Mouse (Mus musculus) urinary bladder, adult 18-20 months (tissue): ENCODE results near the gene Elmsan1.

Experiments
- DNase-seq, 2 experiments: peaks; one replicate each; pipeline ENCODE4 v3.0.0; 2022; ENCODE audit warnings: low spot score in 2 of 2, mixed read lengths in 2 of 2

The Elmsan1 gene

DNA sequence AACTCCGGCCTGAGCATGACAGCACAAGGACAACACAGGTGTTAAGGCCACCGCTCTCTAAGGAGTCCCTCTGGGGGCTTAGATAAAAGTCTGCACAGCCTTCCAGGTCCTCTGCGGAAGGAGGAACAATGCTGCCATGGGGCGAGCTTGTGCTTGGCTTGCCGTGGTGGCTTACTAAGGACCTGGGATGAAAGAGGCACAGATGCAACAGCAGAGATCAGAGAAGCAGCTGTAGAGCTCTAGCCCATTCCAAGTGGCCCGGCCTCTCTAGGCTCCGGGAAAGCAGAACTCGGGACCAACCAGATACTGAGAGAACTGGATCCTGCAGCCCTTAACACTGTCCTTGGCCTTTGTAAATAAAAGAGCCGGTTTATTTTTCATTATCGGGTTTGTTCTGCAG, 66.8 kb downstream of the Elmsan1 start:
- no peak for DNase-seq

DNA sequence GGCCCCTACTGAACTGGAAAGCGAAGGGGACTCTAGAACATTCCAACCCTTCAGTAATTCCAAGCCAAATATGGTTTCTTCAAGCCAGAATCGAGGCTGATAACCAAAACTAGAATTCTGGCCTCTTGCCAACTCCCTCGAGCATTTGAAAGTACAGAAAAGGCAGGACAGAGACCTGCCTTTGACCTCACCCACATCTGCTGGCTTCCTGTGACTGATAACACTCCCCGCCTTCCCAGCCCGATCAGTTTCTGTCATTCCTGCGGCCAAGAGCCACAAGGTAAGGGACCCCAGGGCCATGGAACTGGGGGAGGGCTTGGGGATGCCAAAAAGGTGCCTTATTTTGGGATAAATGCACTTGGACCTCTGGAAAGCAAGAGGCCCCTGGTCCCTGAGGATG, 67.7 kb downstream of the Elmsan1 start:
- no peak for DNase-seq

DNA sequence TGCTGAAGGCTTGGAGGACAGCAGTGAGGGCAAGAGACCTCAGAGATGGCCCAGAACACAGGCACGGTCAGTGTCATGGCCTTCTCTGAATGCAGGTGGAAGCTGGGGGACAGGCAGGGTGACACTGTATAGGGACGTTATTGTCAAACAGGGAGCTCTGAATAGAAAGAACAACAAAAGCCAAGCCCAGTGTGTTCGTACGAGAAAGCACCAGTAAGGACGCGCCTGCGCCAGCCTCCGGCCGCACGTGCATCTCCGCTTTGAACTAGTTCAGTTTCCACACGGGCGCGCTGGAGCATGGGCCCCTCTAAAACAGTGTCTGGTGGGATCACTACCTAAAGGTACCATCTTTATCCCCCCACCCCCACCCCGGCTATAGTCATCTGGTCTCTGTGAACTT, 68.7 kb downstream of the Elmsan1 start:
- DNase-seq = no peak

DNA sequence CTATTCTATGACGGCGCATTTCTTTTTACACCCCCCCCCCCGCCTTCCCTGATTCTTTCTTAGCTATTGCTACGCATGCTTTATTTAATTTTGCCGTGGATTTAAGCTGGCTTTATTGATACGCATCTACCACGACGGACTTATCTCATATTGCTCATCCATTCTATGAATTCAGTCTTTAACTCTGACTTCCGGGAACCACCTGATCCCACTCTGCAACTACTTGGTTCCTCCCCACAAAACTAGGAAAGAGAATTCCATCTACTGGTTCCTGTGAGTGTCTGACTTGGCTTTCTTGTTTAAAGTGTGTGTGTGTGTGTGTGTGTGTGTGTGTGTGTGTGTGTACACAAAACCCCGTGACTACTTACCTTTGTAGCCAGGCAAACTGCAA, 70.1 kb downstream of the Elmsan1 start:
- no peak for DNase-seq

DNA sequence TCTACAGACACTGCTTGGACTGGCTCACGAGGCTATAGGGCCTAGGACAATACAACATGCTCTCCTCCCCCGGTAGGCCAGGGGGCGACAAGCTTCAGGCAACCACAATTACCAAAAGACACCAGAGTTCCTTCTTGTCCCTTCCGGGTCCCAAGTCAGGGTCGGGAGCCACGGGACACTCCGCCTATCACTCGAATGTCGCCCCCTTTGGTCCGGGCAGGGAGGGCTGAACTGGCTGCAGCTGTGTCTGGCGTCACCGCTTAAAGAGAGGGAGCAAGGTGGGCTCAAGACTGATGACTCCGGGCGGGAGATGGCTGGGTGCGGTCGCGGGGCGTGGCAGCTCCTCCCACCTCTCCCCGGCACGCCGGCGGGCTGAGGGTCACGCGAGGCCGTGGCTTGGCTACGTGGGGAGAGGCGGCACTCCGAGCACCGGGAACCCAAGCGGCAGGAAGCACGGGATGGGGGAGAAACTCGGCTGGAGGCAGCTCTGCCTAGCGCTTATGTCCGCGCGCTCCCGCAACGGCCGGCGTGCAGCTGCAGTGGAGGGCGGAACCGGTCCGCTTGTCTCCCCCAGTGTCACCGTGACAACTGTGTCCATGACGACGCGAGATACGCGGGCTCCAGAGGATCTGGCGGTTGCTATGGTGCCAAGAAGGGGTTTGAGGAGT, 70.6 kb downstream of the Elmsan1 start, which contains the start of gene Pnma1:
Pnma1 (minus strand) TSS at position 536 of the 668 bp plus-strand sequence.
- DNase-seq = peak; percentile 52 to 53

DNA sequence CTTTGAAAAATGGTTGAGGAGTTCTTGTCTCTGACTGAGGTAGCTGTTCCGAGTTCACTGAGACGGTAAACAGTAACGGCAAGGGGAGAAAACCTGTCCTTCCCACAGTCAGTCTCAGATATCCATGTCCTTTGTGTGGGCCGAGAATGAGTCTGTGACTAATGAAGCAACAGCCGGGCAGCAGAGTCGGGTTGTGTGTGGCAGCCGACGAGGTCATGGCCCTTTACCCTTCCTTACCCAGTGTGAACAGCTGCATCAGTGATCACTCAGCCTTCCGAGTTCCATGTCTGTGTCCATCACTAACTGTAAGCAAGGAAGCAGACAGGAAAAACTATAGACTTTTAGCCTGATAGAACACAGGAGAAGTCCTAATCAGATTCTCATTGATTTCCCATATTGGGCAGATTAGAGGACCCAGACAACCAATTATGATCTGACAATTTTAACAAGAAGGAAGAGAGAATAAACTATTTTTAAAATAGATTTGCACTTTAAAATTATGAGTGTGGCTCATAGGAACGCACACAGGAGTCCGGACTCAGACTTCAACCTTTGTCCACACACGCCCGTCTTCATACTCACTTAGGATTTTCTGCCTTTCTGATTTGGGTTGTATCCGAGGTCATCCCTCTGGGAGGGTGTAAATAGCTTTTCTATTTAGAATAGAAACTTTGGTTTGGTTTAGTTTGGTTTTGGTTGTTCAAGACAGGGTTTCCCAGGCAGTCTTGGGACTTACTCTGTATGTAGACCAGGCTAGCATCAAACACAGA, 76.2 kb downstream of the Elmsan1 start:
- no peak for DNase-seq

DNA sequence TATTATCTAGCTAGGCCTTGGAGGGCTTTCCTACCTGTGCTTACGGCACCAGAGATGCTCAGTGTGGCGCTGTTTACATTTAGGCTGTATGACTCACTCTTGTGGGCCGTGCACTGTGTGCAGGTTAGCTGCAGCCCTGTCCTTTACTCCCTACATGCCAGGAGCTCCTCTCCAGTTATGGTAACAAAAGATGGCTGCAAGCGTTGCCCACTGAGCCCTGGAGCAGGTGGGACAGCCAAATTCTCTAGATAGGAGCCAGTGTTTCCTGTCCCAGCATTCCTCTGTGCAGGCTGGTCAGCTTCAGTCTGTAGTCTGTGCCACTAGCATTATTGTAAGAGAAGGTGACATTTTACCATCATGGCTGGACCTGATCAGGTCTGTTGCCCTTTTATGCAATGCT, 77.4 kb downstream of the Elmsan1 start:
- no peak for DNase-seq

DNA sequence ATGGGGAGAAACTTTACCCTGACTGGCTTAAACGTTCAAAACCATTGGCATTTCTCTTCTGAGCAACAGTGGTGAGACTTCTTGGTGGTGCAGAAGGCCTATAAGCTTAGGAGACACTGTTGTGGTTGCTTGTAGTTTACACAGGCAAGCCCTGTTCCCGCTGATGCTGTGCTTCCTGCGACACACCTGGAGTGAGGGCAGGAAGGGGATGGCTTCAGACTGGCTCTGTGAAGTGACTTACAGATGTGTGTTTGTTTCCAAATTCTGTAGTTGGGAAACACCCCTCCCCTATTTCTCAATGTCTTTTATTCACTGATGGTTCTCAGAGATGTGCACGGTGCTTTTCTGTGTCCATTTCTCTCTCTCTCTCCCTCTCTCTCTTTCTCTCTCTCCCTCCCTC, 78.5 kb downstream of the Elmsan1 start:
- no peak for DNase-seq

DNA sequence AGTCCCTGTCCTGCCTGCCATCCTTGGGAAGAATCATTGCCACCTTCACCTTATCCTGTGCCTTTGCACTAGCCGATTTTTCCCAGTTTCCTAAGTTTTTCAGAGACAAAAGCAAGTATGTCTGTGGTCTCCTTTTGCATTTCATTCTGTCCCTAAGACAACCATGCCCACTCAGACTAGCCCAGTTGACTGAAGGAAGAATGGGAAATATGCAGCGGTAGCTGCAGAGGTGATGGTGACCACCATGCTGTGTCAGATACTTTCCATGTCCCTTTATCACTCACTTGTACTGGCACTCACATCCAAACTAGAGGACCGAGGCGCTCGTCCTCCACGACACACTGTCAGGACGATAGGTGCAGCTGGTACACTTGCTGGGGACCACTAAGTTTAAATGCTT, 81.5 kb downstream of the Elmsan1 start:
- no peak for DNase-seq

DNA sequence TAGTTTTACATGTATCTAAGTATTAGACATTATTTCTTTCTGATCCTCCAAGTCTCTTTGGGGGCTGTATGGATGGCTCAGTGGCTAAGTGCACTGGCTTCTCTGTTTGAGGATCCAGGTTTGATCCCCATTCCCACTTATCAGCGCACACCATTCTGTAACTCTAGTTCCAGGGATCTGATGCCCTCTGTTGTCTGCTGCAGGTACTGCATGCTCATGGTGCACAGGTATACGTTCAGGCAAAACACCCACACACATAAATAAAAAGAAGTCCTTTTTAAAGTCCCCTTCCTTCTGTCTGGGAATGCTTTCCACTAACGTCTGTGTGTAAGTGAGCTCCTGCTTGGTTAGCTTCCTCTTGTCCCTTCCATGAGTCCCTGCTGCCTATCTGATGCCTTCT, 86.4 kb downstream of the Elmsan1 start:
- DNase-seq = no peak

DNA sequence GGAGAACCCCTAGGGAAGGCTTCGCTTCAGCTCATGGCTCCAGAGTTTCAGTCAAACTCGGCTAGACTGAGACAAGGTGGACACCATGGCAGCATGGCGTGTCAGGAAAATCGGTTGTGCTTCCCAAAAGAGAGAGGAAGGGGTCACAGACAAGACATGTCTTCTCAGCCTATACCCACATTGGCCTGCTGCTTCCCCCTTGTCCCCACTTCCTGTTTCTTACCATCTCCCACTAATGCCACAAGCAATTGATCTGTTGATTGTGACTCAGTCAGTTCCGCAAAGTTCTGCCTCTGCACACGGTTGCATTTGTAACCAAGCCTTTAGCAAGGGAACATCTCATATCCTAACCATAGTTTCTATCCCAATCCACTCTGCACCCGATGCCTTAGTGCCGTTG, 88.8 kb downstream of the Elmsan1 start:
- no peak for DNase-seq

DNA sequence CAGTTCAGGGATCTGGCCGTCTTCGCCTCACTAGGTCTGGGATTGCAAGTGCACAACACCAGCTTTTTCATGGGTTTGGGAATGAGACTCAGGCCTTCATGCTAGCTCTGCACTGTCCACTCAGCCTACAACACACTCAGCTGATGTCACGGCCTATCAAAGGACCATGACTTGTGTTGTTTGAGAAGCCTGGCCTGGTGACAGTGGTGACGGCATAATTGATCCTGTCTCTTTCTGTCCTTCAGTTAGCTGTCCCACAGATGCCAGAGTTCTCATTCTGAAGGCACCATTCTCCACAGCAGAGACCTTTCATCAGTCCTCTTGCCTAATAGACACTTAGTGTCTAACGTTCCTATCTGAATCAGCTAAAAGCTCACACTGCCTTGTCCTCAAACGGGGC, 90.1 kb downstream of the Elmsan1 start:
- no peak for DNase-seq

DNA sequence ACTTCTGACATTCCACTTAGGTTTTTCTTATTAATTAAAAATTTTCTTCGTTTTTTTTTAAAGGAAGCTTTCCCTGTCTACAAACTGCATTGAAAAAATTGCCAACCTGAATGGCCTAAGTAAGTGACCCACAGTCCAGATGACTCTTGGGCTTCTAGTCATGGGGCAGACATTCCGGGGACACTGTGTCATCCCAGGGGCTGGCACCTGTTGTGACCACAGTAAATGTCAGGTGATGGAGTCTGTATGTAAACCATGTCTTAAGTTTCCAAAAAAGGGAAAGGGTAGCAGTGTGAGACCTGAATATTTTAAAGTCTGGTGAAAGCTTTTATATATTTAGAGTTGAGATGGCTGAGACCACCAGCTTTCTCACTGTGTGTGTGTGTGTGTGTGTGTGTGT, 91.8 kb downstream of the Elmsan1 start:
- DNase-seq = no peak

DNA sequence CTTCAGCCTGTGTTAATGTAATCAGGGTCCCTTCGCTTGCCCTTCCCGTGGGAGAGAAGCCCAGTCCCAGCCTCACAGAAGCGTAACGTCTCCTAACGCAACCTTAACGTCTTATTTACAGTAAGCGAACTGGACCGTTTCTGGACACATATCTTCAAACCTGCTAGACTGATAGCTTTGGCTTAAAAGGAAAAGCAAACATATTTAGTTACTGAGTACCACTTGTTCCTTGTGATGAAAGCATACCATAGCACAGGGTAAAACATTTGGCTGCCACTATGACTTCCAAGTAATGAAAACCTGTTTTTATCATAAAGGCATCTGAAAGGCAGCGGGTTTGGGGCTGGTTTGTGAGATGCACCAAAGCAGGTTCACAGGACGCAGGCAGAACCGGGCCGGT, 92.8 kb downstream of the Elmsan1 start:
- DNase-seq = no peak

DNA sequence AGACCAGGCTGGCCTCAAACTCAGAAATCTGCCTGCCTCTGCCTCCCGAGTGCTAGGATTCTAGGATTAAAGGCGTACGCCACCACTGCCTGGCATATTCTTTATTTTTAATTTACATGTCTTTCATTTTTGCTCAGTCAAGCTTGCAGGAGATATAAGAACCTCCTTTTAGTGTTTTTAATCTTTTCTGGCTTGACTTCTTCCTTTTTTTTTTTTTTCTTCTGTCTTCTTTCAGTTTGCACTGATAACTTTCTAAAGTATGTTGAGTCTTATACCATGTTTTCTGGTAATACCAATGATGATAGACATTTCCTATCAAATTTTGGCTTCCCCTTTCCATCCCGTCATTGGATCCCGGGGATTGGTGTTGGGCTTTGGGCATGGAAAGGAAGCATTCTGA, 99.1 kb downstream of the Elmsan1 start:
- DNase-seq = no peak

DNA sequence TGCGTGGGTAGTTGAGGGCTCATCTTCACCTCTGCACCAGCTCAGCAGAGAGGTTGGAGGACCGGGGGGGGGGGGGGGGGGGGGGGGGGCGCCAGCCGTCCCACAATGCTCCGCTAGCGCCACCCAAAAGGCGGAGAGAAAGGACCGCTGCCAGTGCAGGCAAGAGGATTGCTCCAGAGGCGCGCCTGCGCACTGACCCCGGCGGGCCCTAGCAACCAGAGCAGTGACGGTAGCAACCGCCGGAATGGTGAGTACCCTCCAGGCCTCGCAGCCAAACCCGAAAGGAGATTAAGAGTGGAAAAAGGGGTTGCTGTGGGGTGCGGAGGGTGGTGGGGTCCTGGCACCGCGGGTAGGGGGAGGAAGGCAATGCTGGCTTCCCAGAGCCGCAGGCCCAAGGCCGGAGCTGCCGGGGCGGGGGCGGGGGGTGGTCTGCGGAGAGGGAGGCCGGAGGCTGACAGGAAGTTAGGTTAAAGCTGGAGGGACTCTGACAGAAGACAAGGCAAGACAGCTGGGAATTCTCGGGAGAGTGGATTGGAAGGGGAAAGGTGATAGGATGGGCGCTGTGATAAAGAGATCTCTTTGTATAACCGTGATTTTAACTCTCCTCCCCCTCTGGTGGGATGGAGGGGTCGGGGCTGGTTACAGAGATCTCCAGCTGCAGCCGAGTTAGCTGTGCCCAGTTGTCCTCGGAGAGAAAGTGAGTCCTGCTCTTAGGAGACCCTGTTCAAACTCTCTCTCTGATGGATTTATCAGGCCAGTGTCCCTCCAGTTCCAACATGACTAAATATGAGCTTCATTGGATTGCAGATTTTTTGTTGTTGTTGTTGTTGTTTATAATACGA, 104.3 kb downstream of the Elmsan1 start, which contains the start of gene Dnal1:
Dnal1 (plus strand) TSS at position 214 of the 842 bp plus-strand sequence.
- peak; percentile 68 to 82 for DNase-seq

DNA sequence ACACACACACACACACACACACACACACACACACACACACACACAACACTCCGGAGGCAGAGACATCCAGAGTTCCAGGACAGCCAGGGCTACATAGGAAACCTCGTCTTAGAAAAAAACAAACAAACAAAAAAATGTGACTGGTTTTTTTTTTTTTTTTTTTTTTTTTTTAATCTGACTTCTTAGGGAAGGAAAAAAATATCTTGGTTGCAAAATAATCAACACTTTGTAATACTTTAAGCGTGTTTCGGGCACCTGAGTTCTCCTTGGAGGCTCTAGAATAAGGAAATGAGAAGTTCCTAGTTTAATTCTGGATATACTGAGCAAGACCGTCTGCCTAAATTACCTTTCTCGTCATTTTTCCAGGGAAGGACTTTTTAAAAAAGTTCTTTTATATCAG, 105.0 kb downstream of the Elmsan1 start:
- no peak for DNase-seq

DNA sequence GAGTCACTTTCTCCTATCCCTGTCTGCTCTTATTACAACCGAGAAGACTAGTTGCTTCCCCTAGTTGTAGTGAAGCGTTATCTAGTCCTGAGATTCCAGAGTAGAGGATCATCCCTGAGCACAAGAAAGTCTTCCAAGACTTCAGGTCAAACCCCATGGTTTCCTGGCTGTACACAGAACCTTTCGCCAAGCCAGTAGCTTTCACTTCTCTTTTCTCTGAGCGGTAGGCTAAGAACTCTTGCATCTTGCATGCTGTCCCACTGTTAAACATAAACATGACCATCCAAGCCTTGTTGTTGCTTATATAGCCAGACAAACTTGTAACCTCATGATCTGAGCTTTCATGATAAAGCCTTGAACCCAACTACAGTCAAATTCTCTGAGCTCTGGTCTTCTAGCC, 107.9 kb downstream of the Elmsan1 start:
- DNase-seq = no peak

DNA sequence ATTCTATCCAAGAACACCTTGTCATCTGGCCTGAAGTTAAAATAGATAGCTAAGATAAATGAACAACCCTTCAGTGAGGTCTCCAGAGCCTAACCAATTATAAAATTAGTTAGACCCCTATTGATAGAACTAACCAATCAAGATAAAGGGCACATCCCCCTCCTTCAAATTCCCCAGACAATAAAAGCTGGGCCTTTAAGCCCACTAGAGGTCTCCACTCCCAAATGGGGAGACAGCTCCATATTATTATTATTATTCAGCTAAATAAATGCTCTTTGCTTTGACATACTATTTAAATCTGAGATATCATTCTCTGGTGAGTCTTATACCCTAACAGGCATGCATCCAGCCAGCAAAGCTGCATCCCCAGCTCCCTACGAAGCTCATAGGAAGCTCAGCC, 108.8 kb downstream of the Elmsan1 start:
- no peak for DNase-seq

DNA sequence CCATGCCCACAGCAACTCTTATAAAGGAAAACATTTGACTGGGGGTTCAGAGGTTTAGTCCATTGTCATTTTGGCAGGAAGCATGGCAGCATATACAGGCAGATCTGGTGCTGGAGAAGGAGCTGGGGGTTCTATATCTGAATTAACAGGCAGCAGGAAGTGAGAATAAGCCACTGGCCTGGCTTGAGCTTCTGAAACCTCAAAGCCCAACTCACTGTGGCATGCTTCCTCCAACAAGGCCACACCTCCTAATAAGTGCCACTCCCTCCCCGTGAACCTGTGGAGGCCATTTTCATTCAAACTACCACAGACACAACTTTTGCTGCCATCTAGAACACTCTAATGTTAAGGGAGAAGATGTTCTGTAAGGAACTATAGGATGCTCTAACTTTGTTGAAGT, 111.0 kb downstream of the Elmsan1 start:
- DNase-seq = no peak

DNA sequence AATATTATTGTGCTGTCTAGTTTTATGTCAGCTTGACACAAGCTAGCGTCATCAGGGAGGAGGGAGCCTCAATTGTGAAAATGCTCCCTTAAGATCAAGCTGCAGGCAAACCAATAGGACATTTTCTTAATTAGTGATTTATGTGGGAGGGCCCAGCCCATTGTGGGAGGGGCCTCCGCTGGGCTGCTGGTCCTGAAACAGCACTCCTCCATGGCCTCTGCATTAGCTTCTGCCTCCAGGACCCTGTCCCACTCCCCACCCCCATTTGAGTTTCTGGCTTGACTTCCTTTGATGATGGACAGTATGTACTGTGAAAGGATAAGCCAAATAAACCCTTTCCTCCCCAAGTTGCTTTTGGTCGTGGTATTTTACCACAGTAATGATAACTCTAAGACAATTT, 111.7 kb downstream of the Elmsan1 start:
- DNase-seq = no peak

DNA sequence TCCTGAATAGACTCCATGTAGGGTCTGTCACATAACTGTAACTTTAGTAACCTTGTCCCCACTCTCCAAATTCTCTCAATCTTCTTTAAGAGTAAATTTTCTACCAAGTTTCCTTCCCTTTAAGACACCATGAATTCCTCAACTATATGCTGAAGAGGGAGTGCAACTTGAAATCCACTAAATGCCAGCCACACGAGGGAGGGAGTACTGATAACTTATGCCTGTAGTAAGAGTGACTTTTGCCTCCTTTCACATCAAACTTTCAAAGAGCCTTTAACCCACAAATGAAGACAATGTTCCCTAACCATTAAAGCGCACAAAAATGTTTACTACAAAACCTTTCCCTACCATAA, 117.2 kb downstream of the Elmsan1 start:
- DNase-seq = no peak
